Mouse (Mus musculus): Measurements from ENCODE around the gene Hadha.

GRCm38 (mm10) chr5:30111126-30111525, 43.8 kb downstream of the Hadha start:
- TF ChIP-seq GATA1 (IDR thresholded peaks at IDR 0.05; ENCODE audit: borderline replicate concordance, low read length) (no peak), FLI1 (IDR thresholded peaks at IDR 0.05; ENCODE audit: low read length) (no peak)

All from megakaryocyte, embryonic 14.5 days (primary cell).